13 mouse cellular contexts compared by ENCODE assay signal in the genomic region with DNA sequence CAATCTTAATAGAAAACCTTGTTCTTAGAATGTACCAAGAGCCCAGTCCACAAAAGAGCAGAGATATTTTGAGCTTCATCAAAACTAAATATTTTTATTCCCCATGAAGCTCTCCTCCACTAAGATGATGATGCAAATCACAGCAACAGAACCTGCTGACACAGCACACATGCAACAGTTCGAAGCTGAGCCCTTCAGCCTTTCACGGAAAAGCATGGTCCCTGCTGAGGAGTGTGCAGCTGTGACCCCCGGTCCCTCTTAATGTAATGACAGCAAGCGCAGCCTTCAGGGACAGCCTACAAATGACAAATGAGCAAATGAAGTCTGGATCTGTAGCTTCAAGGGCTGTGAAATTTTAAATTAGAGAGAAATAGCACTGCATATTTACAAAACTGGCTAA.
"Had no signal": no experiment of that assay in that cellular context is flagged by ENCODE, and none has a peak within 500 bp of the region (broad histone marks: within the 10 kb centered on the region; RNA-seq: fewer than 3 reads in every experiment).

No protein-coding gene starts in this region.

- ATAC-seq: liver, embryonic 12.5 days had no signal

- H3K4me2 ChIP-seq: limb, embryonic 15.5 days; liver, embryonic 12.5 days; lung, embryonic 14.5 days; midbrain, embryonic 12.5 days had no signal

- H3K9ac ChIP-seq: limb, embryonic 15.5 days; liver, embryonic 12.5 days; lung, embryonic 14.5 days; midbrain, embryonic 12.5 days had no signal

- H3K36me3 ChIP-seq: limb, embryonic 15.5 days; midbrain, embryonic 12.5 days had no signal

- H3K4me1 ChIP-seq: limb, embryonic 15.5 days; liver, embryonic 12.5 days; midbrain, embryonic 12.5 days had no signal

- H3K9me3 ChIP-seq: limb, embryonic 15.5 days; liver, embryonic 12.5 days; megakaryocyte, embryonic 14.5 days; midbrain, embryonic 12.5 days had no signal

- H3K4me3 ChIP-seq: limb, embryonic 15.5 days; liver, embryonic 12.5 days; megakaryocyte, embryonic 14.5 days; midbrain, embryonic 12.5 days had no signal

- H3K27me3 ChIP-seq: limb, embryonic 15.5 days; liver, embryonic 12.5 days; megakaryocyte, embryonic 14.5 days; midbrain, embryonic 12.5 days had no signal

- H3K27ac ChIP-seq: limb, embryonic 15.5 days; liver, embryonic 12.5 days; midbrain, embryonic 12.5 days had no signal

- DNase-seq: kidney, postnatal 36 days; layer of hippocampus, adult 9-11 months; layer of hippocampus, postnatal 36 days; lung, embryonic 14.5 days; lung, postnatal 10 days; lung, postnatal 4 days; right cerebral cortex, adult 18-20 months; right cerebral cortex, postnatal 25 days; thymus, postnatal 36 days had no signal
